Mouse (Mus musculus) G1E (cell line): ENCODE results near the gene Ntn5.

Experiments used
- CTCF ChIP-seq: IDR thresholded peaks from 2 replicates; pipeline ENCODE4 v1.5.1; 2012; ENCODE audit warnings: low read depth, low read length, inconsistent platforms, mixed read lengths
- GATA2 ChIP-seq: IDR thresholded peaks from 2 replicates; pipeline ENCODE4 v1.6.1; 2012; ENCODE audit warnings: low read depth, low read length, inconsistent platforms, borderline replicate concordance
- TAL1 ChIP-seq: conservative IDR thresholded peaks from 2 replicates; pipeline ENCODE4 v1.6.1; 2012; ENCODE audit warnings: low read depth, low read length, inconsistent platforms, mixed read lengths

DNA sequence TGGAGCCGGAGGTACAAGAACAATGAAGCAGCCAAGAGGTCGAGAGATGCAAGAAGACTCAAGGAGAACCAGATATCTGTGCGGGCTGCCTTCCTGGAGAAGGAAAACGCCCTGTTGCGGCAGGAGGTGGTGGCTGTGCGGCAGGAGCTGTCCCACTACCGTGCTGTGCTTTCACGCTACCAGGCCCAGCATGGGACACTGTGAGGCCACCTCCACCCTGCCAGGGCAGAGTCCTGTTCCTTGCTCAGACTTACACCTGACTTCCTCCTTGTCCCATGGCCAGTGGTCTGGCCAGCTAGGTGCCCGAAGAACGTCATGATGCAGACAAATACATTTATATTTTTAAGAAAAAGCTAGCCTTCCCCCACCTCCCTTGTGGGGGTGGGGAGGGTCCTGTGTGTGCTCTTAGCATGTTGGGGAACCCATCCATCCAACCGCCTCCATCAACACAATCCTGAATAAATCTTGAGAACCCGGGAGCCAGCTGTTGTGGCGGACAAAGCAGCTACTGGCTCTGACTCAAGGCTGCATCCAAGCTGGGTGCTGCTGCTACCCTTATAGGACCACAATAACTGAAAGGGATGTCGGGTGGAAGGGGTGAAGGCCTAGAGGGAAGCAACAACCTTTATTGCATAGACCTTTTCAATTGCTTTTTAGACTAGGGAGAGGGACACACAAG, 26.0 kb downstream of the Ntn5 start:
- TF ChIP-seq CTCF = no peak
- no peak for TF ChIP-seq TAL1
- no peak for TF ChIP-seq GATA2
